Mouse (Mus musculus): ENCODE results near the gene Nr2c2ap. TPM values are rescaled to one million over a fixed set of nuclear protein-coding genes. Genes with fewer than 3 reads are reported as not detected.

Gene Nr2c2ap
- 20.7 and 23.9 TPM in 2 replicates for polyA plus RNA-seq (2014; fragmentation: Nextera tagmentation; extraction: Ambion mirVana)

DNA sequence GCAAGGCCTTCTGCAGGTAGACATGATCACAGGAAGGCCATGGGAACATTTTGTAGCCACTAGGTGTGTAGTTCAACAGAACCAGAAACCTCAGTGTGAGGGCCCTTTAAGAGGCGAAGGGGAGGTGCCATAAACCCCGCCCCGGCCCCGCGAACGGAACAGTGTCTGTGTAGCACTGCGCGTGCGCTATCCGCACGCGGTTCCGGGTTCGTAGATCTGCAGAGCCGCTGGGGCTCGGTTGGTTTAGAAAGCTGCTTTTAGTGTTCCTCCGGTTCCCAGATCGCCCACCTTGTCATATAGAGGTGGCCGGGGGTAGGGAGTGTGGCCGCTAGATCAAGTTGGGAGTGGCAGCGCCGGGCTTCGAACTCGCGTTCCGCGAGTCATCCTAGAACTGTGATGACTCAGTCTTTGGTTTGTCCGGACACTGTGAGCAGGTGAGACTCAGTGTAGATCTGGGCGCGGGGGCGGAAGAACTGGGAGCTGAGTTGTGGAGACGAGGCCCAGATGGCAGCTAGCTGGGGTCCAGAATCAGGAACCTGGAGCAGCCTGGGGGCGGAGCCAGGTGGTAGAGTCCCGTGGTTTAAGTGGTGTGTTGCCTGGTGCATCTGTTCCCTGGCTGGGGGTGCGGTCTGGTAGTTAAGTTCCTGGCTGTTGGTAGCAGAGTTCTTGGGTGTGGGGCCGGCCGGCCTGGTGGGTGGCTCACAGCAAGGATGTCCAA is at the start of gene Nr2c2ap:
Nr2c2ap (plus strand) TSS at position 168 of the 718 bp plus-strand sequence.
- Histone ChIP-seq H3K27me3 (ENCODE audit: control insufficient read depth, insufficient read depth, low read length) (no peaks in the 10 kb centered on the region), H3K36me3 (ENCODE audit: control insufficient read depth, insufficient read depth, low read length) (peaks cover 16% of the 10 kb centered on the region; the same call in 1 of the 2 replicates), H3K4me3 (ENCODE audit: low read depth, low read length) (peak within 1 kb of the TSS; percentile 75), H3K4me1 (replicated peaks; ENCODE audit: control insufficient read depth, insufficient read depth, low read length) (peaks cover 2% of the 10 kb centered on the region; the same call in 1 of the 2 replicates), H3K9me3 (ENCODE audit: control insufficient read depth, low read length) (no peaks in the 10 kb centered on the region), H3K9ac (ENCODE audit: low read length) (peak within 1 kb of the TSS; percentile 75), H3K27ac (ENCODE audit: low read depth, low read length) (no peak within 1 kb of the TSS), H3K4me2 (ENCODE audit: low read depth, low read length, severe bottlenecking) (peak within 1 kb of the TSS; percentile 76)
- WGBS = 1% methylated on average over 37 of the region's 37 CpGs
- DNase-seq (ENCODE audit: low spot score) (peak; percentile 90), ATAC-seq (replicated peaks; ENCODE audit: low FRiP score) (peak; percentile 88)

- peaks cover 12% of the 10 kb centered on the region; the same call in 1 of the 2 replicates for H3K4me1 ChIP-seq (replicated peaks; ENCODE audit: control insufficient read depth, insufficient read depth, low read length)
- H3K4me2 ChIP-seq (ENCODE audit: low read depth, low read length, severe bottlenecking) = no peak overlapping the region
- no peak for ATAC-seq (replicated peaks; ENCODE audit: low FRiP score)
- WGBS = 87% methylated on average over 2 of the region's 2 CpGs
- H3K4me3 ChIP-seq (ENCODE audit: low read depth, low read length) = no peak overlapping the region
- no peak overlapping the region for H3K9ac ChIP-seq (ENCODE audit: low read length)
- no peak overlapping the region for H3K27ac ChIP-seq (ENCODE audit: low read depth, low read length)
- H3K9me3 ChIP-seq (ENCODE audit: control insufficient read depth, low read length) = no peaks in the 10 kb centered on the region
- DNase-seq (ENCODE audit: low spot score) = no peak
- peaks cover 44% of the 10 kb centered on the region for H3K27me3 ChIP-seq (ENCODE audit: control insufficient read depth, insufficient read depth, low read length)
- H3K36me3 ChIP-seq (ENCODE audit: control insufficient read depth, insufficient read depth, low read length) = no peaks in the 10 kb centered on the region
Observed at GRCm38 (mm10) chr8:70081976-70082375, 49.2 kb upstream of the Nr2c2ap start.

DNA sequence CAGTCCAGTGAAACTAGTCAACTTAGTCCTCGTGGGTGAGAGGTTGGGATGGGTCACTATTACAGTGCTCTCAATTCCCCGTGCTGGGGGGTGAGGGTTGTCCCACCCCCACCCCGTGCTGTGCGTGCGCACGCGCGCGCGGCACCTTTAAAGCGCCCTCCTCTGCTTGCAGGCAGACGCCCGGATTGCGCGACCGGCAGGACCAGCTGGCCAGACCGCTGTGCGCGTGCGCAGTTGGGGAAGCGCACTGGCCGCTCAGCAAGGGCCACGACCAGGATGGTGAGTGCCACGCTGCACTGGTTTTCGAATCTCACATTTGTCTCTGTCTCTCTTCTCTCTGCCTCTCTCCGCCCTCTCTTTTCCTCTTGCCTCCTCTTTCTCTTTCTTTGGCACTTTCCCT is 47.8 kb upstream of the Nr2c2ap start, which contains the start of gene Hapln4:
Hapln4 (plus strand) TSS at position 173 of the 400 bp plus-strand sequence.
- under 1% methylated on average over 26 of the region's 26 CpGs for WGBS
- Histone ChIP-seq H3K4me3 (ENCODE audit: low read depth, low read length) (peak within 1 kb of the TSS; percentile 36), H3K4me1 (replicated peaks; ENCODE audit: control insufficient read depth, insufficient read depth, low read length) (peaks cover 15% of the 10 kb centered on the region; the same call in 1 of the 2 replicates), H3K4me2 (ENCODE audit: low read depth, low read length, severe bottlenecking) (peak within 1 kb of the TSS; percentile 60), H3K36me3 (ENCODE audit: control insufficient read depth, insufficient read depth, low read length) (no peaks in the 10 kb centered on the region), H3K27me3 (ENCODE audit: control insufficient read depth, insufficient read depth, low read length) (peaks cover 57% of the 10 kb centered on the region), H3K9ac (ENCODE audit: low read length) (0 out of 2 replicates have a peak within 1 kb of the TSS, but pooled peaks have one; percentile 37), H3K27ac (ENCODE audit: low read depth, low read length) (no peak within 1 kb of the TSS), H3K9me3 (ENCODE audit: control insufficient read depth, low read length) (no peaks in the 10 kb centered on the region)
- DNase-seq (ENCODE audit: low spot score) = peak; percentile 85
- peak; percentile 19; the same call in 1 of the 2 replicates for ATAC-seq (replicated peaks; ENCODE audit: low FRiP score)

DNA sequence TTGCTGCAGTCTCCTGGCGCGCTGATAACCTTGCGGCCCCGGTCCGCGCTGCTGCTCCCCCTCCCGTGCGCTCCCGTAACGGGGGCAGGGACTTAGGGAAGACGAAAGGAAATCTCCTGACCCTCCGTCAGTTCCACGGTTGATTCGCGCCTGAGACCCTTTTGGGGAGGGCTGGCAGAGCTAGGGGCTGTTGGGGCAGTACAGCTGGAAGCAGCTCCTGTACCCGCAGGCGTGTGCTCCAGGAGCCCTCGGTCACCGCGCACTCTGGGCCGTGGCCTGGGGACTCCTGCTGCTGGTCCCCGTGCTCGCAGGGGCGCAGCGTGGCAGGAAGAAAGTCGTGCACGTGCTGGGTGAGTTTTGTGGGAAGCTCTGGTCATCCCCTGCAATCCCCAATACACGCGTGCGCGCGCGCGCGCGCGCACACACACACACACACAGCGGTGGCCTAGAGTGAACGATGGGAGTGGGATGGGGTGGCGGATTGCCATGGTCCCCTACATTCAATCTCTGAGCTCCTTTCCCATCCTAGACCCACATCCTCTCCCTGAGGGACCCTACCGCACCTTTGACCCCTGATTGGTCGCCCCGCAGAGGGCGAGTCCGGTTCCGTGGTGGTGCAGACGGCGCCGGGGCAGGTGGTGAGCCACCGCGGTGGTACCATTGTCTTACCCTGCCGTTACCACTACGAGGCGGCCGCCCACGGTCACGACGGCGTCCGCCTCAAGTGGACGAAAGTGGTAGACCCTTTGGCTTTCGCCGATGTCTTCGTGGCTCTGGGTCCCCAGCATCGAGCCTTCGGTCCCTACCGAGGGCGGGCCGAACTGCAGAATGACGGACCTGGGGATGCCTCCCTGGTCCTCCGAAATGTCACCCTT is 46.7 kb upstream of the Nr2c2ap start:
- no peak for ATAC-seq (replicated peaks; ENCODE audit: low FRiP score)
- peaks cover 15% of the 10 kb centered on the region; the same call in 1 of the 2 replicates for H3K4me1 ChIP-seq (replicated peaks; ENCODE audit: control insufficient read depth, insufficient read depth, low read length)

DNA sequence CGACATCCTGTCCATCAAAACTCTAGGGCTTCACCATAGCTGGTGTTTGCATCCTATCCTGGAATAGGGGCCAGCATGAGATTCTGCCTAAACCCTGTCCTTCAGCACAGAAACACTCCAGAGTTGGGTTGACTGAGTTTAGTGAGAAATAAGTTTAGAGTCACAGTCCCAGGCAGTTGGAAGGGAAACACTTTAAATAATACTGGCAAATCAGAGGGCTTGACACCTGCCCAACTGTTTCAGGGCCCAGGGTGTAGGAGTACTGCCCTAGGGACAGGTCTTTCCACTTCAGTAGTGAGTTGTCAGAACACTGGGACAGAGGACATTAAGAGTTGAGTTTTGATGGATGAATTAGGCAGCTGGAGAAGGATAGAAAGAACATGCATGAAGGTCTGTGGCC is 45.0 kb upstream of the Nr2c2ap start:
- Histone ChIP-seq H3K9me3 (ENCODE audit: control insufficient read depth, low read length) (no peaks in the 10 kb centered on the region), H3K4me1 (replicated peaks; ENCODE audit: control insufficient read depth, insufficient read depth, low read length) (peaks cover 17% of the 10 kb centered on the region; the same call in 1 of the 2 replicates), H3K27me3 (ENCODE audit: control insufficient read depth, insufficient read depth, low read length) (peaks cover 74% of the 10 kb centered on the region), H3K36me3 (ENCODE audit: control insufficient read depth, insufficient read depth, low read length) (no peaks in the 10 kb centered on the region), H3K4me2 (ENCODE audit: low read depth, low read length, severe bottlenecking) (no peak overlapping the region), H3K4me3 (ENCODE audit: low read depth, low read length) (no peak overlapping the region), H3K27ac (ENCODE audit: low read depth, low read length) (no peak overlapping the region), H3K9ac (ENCODE audit: low read length) (no peak overlapping the region)
- DNase-seq (ENCODE audit: low spot score) (no peak), ATAC-seq (replicated peaks; ENCODE audit: low FRiP score) (no peak)
- WGBS = 46% methylated on average over 1 of the region's 1 CpGs

More for the DNA sequence above, 46.7 kb upstream of the Nr2c2ap start:
- Histone ChIP-seq H3K27ac (ENCODE audit: low read depth, low read length) (no peak overlapping the region), H3K4me3 (ENCODE audit: low read depth, low read length) (peak overlapping the region; percentile 36), H3K9me3 (ENCODE audit: control insufficient read depth, low read length) (no peaks in the 10 kb centered on the region), H3K36me3 (ENCODE audit: control insufficient read depth, insufficient read depth, low read length) (no peaks in the 10 kb centered on the region), H3K9ac (ENCODE audit: low read length) (0 out of 2 replicates have a peak overlapping the region, but pooled peaks have one; percentile 37), H3K27me3 (ENCODE audit: control insufficient read depth, insufficient read depth, low read length) (peaks cover 68% of the 10 kb centered on the region), H3K4me2 (ENCODE audit: low read depth, low read length, severe bottlenecking) (peak overlapping the region; percentile 60)
- peak; percentile 60 for DNase-seq (ENCODE audit: low spot score)
- 2% methylated on average over 71 of the region's 71 CpGs for WGBS

- Histone ChIP-seq H3K4me1 (replicated peaks; ENCODE audit: control insufficient read depth, insufficient read depth, low read length) (peaks cover 17% of the 10 kb centered on the region; the same call in 1 of the 2 replicates), H3K9ac (ENCODE audit: low read length) (no peak overlapping the region; the same call in 1 of the 2 replicates), H3K4me3 (ENCODE audit: low read depth, low read length) (no peak overlapping the region), H3K36me3 (ENCODE audit: control insufficient read depth, insufficient read depth, low read length) (no peaks in the 10 kb centered on the region), H3K9me3 (ENCODE audit: control insufficient read depth, low read length) (no peaks in the 10 kb centered on the region), H3K4me2 (ENCODE audit: low read depth, low read length, severe bottlenecking) (no peak overlapping the region), H3K27ac (ENCODE audit: low read depth, low read length) (no peak overlapping the region), H3K27me3 (ENCODE audit: control insufficient read depth, insufficient read depth, low read length) (peaks cover 74% of the 10 kb centered on the region)
- DNase-seq (ENCODE audit: low spot score) = no peak
- 4% methylated on average over 7 of the region's 7 CpGs for WGBS
- ATAC-seq (replicated peaks; ENCODE audit: low FRiP score) = no peak
Observed at GRCm38 (mm10) chr8:70087237-70087636, 43.9 kb upstream of the Nr2c2ap start.

GRCm38 (mm10) chr8:70087836-70088650 is 43.1 kb upstream of the Nr2c2ap start:
- H3K4me2 ChIP-seq (ENCODE audit: low read depth, low read length, severe bottlenecking) = peak overlapping the region; percentile 83
- ATAC-seq (replicated peaks; ENCODE audit: low FRiP score) (peak; percentile 76), DNase-seq (ENCODE audit: low spot score) (peak; percentile 85)
- peaks cover 69% of the 10 kb centered on the region for H3K27me3 ChIP-seq (ENCODE audit: control insufficient read depth, insufficient read depth, low read length)
- H3K9me3 ChIP-seq (ENCODE audit: control insufficient read depth, low read length) = no peaks in the 10 kb centered on the region
- H3K27ac ChIP-seq (ENCODE audit: low read depth, low read length) = no peak overlapping the region
- peak overlapping the region; percentile 36 for H3K4me3 ChIP-seq (ENCODE audit: low read depth, low read length)
- H3K4me1 ChIP-seq (replicated peaks; ENCODE audit: control insufficient read depth, insufficient read depth, low read length) = peaks cover 17% of the 10 kb centered on the region; the same call in 1 of the 2 replicates
- H3K9ac ChIP-seq (ENCODE audit: low read length) = peak overlapping the region; percentile 40
- H3K36me3 ChIP-seq (ENCODE audit: control insufficient read depth, insufficient read depth, low read length) = no peaks in the 10 kb centered on the region
- WGBS = 4% methylated on average over 56 of the region's 56 CpGs
